Mouse (Mus musculus): ENCODE measurements around the gene 3110009E18Rik.

DNA sequence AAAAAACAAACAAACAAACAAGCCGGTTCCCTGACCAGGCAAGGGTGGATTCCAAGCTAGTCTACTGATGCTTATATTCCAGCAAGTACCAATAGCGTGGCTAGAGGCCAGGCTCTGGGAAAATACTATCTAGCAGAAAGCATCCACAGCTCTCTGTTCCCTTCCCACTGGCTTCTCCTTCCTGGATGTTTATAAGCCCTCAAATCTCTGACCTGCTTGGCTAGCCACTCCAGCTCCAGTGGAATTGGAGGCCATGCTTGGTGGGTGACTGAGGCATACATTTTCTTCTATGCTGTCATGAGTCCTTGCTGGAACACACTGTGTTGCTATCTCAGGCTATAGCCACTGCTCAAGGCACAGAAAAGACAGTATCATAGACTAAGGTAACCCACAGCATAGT, 2.1 kb upstream of the 3110009E18Rik start:
- TF ChIP-seq CTCF (IDR thresholded peaks at IDR 0.05; ENCODE audit: low read depth) (no peak), EP300 (IDR thresholded peaks at IDR 0.05; ENCODE audit: low read depth) (no peak)

Measured in liver, embryonic 14.5 days (tissue).